Mouse (Mus musculus): ENCODE measurements at regions not wholly inside any gene's neighbourhood (a gene's known extent, or its start where the extent isn't known, plus 50 kb on each side); places are given as distances from the start of the nearest gene placed in this dataset.
A peak's percentile ranks its signal among the peaks of the same experiment; 100 is the strongest.

DNA sequence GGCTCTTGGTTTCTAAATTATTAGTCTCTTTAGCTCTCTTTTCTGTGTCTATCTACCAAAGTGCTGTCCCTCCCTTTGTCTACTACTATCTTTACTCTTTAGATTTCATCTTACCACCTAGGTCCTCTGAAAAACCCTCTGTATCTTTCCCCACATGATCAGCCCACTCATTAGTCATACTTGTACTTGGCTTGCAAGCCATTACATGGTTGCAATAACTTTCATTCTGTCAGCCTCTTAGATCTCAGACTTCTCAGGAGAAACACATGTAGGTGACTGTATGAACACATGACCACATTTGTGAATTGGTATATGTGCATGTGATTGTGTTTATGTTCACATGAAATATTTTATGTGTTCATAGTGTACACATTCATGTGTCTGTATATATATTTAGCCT, 83.3 kb upstream of the Agbl1 start:
- peak; percentile 81 for ATAC-seq

DNA sequence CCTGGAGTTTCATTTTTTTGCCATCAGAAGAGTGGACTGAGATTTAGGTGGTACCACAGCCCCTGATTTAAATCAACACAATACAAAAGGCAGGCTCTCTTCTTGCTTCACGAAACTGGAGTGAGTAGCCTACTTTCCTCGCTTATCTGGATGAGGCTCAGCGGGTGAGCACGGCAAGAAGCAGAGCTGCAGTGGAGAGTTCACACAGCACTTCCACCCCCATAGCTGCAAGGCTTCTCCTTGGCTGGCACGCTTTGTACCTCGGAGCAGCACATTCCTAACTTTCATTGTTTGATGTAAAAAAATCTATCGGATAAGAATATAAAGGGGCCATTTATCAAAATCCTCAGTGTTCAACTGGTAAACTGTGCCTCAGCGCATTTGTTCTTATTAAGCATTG, 72.8 kb upstream of the Agbl1 start:
- no peak for ATAC-seq

GRCm38 (mm10) chr7:76164191-76164590, 65.5 kb upstream of the Agbl1 start:
- ATAC-seq = peak; percentile 56

DNA sequence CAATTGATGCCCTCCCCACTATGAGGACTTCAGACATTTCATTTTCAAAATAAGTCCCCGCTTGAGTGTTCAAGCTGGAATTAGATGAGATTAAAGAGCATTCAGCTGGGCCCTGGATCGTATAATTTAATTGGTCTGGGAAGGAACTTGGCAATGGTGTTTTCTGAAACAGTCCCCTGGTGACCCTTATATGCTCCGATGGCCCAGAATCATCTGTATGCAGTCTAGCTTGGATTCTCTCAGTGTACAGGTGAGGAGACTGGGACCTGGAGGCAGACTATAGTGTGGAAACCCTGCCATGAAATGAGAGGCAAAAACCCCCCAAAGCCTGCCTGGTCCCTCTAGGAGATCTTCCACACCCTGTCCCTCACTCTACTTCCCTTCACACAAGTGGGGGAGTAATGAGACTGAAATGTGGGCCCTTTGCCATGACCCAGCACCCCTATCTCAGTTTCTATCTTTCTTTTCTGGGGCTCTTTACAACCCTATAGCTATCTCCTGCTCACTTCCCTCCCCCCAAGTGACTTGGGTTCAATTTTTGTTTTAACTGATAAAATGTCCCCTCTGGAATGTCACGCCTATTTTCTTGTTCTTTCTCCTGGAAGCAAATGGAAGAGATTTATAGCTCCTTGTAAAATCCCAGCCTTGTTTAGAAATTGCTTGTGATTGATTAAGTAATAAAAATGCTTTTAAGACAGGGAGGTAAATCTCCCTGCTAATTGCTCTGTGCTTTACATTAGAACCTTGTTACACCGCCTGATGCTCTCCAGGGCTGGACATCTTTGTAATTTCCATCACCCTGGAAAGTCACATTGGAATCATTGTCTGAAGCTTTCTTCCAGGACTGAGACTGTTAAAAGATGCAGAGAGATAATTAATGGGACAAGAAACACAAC, 64.7 kb upstream of the Agbl1 start:
- no peak for ATAC-seq

GRCm38 (mm10) chr7:76170481-76170880, 59.2 kb upstream of the Agbl1 start:
- ATAC-seq = no peak

GRCm38 (mm10) chr7:76176235-76176634, 53.5 kb upstream of the Agbl1 start:
- ATAC-seq = peak; percentile 92

GRCm38 (mm10) chr7:76177420-76177819, 52.3 kb upstream of the Agbl1 start:
- no peak for ATAC-seq
